Mouse (Mus musculus) MEL-GATA-1-ER (cell line): ENCODE measurements around the gene Pth.

ENCODE experiments used
- DNase-seq: peaks from one replicate; pipeline ENCODE4 v3.0.0-alpha.2; 2012; ENCODE audit warnings: low read depth; ENCODE audit errors: extremely low read depth

The Pth gene

GRCm38 (mm10) chr7:113388470-113388869 lies at the start of gene Pth:
TSS of gene Pth (minus strand) at chr7:113388570.
- DNase-seq, result no peak

DNA sequence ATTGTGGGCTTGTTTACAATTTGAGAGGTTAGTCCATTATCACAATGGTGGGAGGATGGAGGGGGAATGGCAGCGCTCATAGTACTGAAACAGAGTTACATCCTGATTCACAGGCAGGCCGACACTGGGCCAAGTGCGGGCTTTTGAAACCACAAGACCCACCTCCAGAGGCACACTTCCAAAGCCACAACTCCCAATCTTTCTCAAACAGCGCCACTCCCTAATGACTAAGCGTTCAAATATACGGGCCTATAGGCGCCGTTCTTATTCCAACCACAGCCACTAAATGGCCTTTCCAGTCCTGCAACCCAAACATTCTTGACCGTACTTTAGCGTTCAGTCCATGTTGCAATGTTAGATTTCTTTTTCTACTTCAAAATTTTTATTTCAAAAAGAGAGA lies 47.9 kb upstream of the Pth start:
- DNase-seq, result peak; percentile 57

DNA sequence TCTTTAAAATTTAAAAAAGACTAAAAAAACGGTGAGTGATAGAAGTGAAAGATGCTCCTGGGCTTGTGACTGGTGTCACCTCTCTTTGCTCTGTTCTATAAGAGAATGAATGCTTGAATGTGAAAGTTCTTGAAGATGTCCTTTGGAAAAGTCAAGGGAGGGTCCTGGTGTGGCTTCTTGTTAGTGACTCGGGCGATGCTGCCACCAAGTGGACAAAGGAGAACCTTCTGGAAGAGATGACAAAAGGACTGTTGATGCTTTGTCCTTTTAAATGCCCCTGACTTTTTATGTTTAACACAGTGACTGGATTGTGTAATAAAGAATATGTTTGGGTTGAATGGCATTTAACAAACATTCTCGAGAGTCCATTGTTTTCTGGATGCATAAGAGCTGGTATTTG lies 45.9 kb upstream of the Pth start:
- DNase-seq, result peak; percentile 50

DNA sequence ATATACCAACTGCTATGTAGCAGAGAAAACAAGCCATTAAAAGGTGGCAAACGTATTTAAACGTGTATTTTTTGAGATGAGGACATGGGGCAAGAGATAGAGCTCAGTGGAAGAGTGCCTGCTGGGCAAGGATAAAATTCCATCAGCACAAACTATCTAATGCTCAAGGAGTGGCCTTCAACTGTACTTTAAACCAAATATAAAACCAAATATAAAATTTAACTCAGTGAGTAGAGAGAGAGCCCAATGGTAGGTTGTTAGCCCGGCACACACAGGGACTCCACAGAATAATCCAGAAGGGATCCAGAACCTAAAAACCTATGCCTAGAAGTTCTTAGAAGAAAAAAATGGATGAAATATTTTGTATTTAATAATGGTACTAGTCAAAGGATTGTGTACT lies 45.1 kb upstream of the Pth start:
- DNase-seq, result no peak

DNA sequence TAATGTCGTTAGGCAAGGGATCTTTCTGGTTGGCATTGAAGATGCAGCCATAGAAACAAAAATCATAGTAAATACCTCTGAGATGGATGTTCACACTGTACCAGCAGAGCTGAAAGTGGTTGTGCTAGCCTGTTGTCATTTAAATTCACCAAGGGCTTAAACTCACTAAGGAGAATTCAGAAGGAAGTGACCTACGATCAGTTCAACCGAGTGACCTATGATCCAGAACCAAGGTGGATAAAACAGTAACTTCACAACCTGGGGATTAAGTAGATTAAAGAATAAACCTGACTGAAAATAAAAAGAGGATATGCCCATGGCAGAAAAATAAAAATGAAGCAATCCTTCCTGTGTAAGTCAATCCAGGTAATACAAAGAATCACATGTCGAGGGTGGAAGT lies 44.5 kb upstream of the Pth start:
- no peak for DNase-seq

GRCm38 (mm10) chr7:113420771-113421170 lies 32.4 kb upstream of the Pth start:
- DNase-seq, result no peak

- peak; percentile 94 for DNase-seq
These were observed 30.9 kb upstream of the Pth start for GRCm38 (mm10) chr7:113419070-113419782.

GRCm38 (mm10) chr7:113416536-113416935 lies 28.2 kb upstream of the Pth start:
- DNase-seq, result no peak

- DNase-seq, result no peak
These were observed 26.9 kb upstream of the Pth start for GRCm38 (mm10) chr7:113415256-113415655.

- no peak for DNase-seq
These were observed 20.3 kb upstream of the Pth start for GRCm38 (mm10) chr7:113408712-113409111.

DNA sequence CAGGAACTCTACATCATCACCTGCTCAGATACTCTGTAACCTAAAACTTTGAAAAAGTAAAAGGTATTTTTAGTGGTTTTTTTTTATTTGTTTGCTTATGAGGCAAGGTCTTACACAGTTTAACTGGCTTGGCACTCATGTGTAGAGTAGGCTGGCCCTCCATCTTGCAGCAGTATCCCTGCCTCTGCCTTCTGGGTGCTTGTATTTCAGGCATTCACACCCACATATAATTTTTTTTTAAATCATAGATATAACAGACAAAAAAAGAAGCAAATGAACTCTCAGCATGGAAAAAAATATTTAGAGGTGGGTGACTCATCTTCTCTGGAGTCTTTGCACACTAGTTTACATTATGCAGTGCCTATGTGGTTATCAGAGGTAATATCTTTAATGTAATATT lies 9.7 kb upstream of the Pth start:
- no peak for DNase-seq

GRCm38 (mm10) chr7:113396661-113397060 lies 8.3 kb upstream of the Pth start:
- DNase-seq, result no peak

DNA sequence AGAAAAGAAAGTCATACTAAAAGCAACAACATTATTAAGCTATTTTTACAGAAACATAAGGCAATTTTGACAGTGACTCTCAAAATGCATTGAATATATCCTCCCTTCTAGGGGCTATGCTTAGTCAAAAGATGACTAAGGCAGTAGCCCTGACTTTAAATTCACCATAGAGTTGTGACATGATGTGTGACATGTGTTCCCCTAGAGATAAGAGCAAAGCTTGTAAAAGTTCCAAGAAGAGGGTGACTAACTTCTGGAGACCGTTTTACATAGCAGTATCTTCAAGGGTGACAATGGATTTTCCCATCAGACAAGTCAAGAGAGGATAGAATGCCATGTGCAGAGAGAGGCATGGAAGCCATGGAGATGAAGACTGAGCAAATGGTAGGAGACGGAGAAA lies 3.2 kb upstream of the Pth start:
- peak; percentile 61 for DNase-seq

- DNase-seq, result peak; percentile 96
These were observed 10.3 kb downstream of the Pth start for GRCm38 (mm10) chr7:113377875-113378658.

GRCm38 (mm10) chr7:113372682-113373081 lies 15.7 kb downstream of the Pth start:
- no peak for DNase-seq

DNA sequence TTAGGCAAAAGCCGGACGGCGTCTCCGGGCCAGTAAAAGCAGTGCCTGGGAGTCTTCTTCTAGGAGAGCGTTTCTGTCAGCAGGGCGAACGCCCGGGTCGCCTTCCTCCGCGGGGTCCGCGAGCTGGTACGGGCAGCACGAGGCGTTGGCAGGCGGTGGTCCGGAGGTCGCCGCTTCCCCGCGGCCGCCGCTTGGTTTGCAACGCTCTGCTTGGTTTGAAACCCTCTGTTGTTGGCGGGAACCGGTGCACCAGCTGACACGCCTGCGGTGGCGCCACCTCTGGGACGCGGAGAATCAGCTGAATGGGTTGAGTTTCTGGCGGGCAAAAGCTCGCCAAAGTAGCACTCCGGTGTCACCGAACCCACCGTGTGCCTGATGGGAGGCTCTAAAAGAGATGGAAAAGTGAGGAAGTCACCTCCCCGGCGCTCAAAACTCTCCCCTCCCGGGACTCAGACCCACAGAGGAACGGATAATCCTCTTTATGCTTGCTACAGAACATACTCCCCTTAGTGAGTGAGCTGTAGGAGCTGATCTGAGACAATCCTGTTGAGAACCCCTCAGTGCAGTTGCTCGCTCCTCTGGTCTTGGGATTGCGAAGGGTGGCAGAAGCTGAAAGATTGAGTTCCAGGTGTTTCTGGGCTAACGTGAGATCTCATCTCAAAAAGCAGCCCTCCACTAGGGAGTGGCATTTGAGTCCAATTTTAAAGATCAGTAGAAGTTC lies 18.6 kb downstream of the Pth start:
- DNase-seq, result peak; percentile 56

DNA sequence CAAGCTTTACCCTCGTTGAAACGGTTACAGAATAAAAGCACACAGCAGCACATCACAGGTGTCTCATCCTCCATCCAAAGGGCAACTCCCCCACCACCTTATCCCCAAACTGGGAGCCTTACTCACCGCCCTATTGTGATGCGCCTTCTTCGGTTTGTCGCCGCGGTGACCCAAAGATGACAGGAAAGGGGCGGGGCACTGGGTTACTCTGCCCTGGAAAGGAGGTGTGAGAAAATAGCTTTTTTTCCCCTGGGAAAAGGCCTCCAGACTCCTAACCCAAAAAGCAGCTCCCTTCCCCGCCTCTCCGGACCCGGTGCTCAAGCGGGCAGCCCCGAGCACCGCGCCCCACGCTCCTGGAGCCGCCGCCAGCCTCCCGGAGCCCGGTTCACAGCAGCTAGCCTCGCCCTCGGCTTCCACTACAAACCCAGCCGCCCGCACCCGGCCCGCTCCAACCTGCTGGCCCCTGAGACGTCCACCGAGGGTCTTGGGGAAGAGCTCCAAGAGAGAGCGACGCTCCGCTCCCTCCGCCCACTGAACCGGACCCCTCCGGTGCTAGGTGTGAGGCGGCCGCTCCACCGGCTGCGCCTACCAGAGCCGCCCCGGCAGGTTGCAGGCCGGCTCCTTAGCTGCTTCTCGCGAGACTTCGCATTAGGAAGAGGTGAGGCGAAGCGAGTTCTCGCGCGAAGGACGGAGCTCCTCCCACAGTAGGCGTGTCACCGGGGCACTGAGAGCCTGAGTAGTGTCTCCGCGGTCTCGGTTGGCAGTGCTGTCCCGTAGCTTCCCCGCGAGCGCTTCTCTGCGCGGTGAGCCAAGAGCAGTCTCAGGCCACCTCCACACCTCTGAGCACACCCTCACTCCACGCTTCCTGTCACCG lies 19.4 kb downstream of the Pth start, which contains the start of gene Btbd10:
Gene Btbd10 (minus strand): TSS at position 647 of the 874 bp plus-strand sequence.
- peak; percentile 89 for DNase-seq

DNA sequence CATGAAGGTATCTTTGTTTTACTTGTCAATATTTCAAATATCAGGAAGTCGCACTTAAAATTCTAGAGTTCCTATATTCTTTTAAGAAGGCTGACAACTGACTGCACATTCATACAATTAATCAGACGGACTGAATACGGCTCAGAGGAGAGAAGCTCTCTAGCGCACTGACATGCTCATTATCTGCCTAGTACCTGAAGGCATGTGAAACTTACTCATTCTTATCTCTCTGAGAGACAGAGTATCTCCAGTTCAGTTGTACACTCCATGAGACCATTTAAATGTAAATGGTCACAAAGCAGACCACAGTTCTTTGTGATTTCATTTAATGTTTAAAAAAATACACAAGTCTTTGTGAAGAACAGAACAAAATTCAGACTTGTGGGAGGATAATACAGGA lies 20.9 kb downstream of the Pth start:
- no peak for DNase-seq

DNA sequence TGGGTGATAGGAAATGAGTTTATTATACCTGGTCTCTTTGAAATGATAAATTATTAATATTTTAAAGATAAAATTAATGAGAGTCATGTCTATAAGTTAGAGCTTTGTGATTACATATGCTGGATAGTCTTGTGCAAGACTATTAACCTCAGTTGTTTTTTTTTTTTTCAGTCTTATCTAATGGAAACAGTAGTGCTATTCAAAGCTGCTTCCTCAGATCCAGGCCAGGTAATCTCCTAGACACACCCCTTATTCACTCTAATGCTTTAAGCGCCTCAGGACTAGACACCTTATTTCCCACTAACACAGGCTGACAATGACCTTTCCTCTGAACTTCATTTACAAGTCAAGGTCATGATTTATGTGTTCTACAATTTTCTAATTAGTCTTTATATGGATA lies 39.3 kb downstream of the Pth start:
- peak; percentile 41 for DNase-seq

GRCm38 (mm10) chr7:113347694-113348093 lies 40.7 kb downstream of the Pth start:
- no peak for DNase-seq

DNA sequence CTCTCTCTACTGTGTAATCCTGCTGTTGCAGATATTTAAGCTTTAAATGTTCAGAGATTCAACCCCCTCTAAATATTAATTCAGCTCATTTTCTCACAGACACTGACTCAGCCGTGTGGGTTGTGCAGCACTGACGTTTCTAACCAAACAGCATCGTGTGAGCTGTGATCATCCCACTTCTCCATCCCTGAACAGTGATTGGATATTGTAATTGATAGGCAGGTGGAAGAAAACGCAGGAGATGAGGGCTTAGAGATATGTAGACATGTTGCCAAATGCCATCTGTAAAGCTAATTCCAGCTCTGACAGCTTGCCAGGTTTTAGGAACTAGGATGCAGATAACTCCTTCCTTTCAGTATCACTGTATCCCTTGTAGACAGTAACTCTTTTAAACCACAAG lies 41.1 kb downstream of the Pth start:
- DNase-seq, result no peak
